Mouse (Mus musculus) urinary bladder, postnatal 4 days (tissue): ENCODE results near the gene Elf1.

Experiments
- DNase-seq, 2 experiments: peaks; one replicate each; pipeline ENCODE4 v3.0.0; 2021 to 2022; ENCODE audit warnings: low spot score in 2 of 2

The Elf1 gene

GRCm38 (mm10) chr14:79490246-79490645 lies 9.3 kb downstream of the Elf1 start:
- DNase-seq: no peak

GRCm38 (mm10) chr14:79494349-79494748 lies 13.4 kb downstream of the Elf1 start:
- no peak for DNase-seq

- no peak for DNase-seq
Measured at GRCm38 (mm10) chr14:79499326-79499725, 18.3 kb downstream of the Elf1 start.

- no peak for DNase-seq
Measured at GRCm38 (mm10) chr14:79500756-79501155, 19.8 kb downstream of the Elf1 start.

GRCm38 (mm10) chr14:79503371-79504075 lies 22.5 kb downstream of the Elf1 start:
- DNase-seq: no peak

- no peak for DNase-seq
Measured at GRCm38 (mm10) chr14:79504246-79505006, 23.4 kb downstream of the Elf1 start.

GRCm38 (mm10) chr14:79506207-79506606 lies 25.2 kb downstream of the Elf1 start:
- no peak for DNase-seq

- no peak for DNase-seq
Measured at GRCm38 (mm10) chr14:79507846-79508245, 26.9 kb downstream of the Elf1 start.

GRCm38 (mm10) chr14:79508662-79509305 lies 27.8 kb downstream of the Elf1 start:
- DNase-seq: no peak

GRCm38 (mm10) chr14:79511521-79511920 lies 30.5 kb downstream of the Elf1 start:
- DNase-seq: no peak

- no peak for DNase-seq
Measured at GRCm38 (mm10) chr14:79513951-79514350, 33.0 kb downstream of the Elf1 start.

GRCm38 (mm10) chr14:79515100-79515499 lies 34.1 kb downstream of the Elf1 start:
- DNase-seq: no peak

- DNase-seq: no peak
Measured at GRCm38 (mm10) chr14:79515511-79516242, 34.7 kb downstream of the Elf1 start.

GRCm38 (mm10) chr14:79516243-79516610 lies 35.2 kb downstream of the Elf1 start:
- DNase-seq: no peak

- DNase-seq: no peak
Measured at GRCm38 (mm10) chr14:79516751-79517150, 35.8 kb downstream of the Elf1 start.

GRCm38 (mm10) chr14:79517185-79517740 lies 36.3 kb downstream of the Elf1 start:
- no peak for DNase-seq

GRCm38 (mm10) chr14:79518123-79518522 lies 37.1 kb downstream of the Elf1 start:
- DNase-seq: no peak

GRCm38 (mm10) chr14:79518761-79519662 lies 38.0 kb downstream of the Elf1 start:
- no peak for DNase-seq

- no peak for DNase-seq
Measured at GRCm38 (mm10) chr14:79519663-79519975, 38.6 kb downstream of the Elf1 start.

- DNase-seq: no peak
Measured at GRCm38 (mm10) chr14:79520612-79521011, 39.6 kb downstream of the Elf1 start.

- DNase-seq: no peak
Measured at GRCm38 (mm10) chr14:79521056-79521455, 40.1 kb downstream of the Elf1 start.
